Mouse (Mus musculus): ENCODE measurements at regions not wholly inside any gene's neighbourhood (a gene's known extent, or its start where the extent isn't known, plus 50 kb on each side); places are given as distances from the start of the nearest gene placed in this dataset.

- no peak for DNase-seq (ENCODE audit: low read depth, low spot score)
Measured at GRCm38 (mm10) chr3:159689743-159690142, 90.8 kb downstream of the Rpe65 start.

GRCm38 (mm10) chr3:159724340-159725119 is 114.9 kb upstream of the Wls start:
- peak; percentile 12 for DNase-seq (ENCODE audit: low read depth, low spot score)

GRCm38 (mm10) chr3:159732201-159732600 is 107.3 kb upstream of the Wls start:
- no peak for DNase-seq (ENCODE audit: low read depth, low spot score)

GRCm38 (mm10) chr3:159733141-159733540 is 106.3 kb upstream of the Wls start:
- DNase-seq (ENCODE audit: low read depth, low spot score): peak; percentile 51

GRCm38 (mm10) chr3:159734547-159734946 is 104.9 kb upstream of the Wls start:
- no peak for DNase-seq (ENCODE audit: low read depth, low spot score)

GRCm38 (mm10) chr3:159736070-159736469 is 103.4 kb upstream of the Wls start:
- DNase-seq (ENCODE audit: low read depth, low spot score): no peak

GRCm38 (mm10) chr3:159740600-159741279 is 98.7 kb upstream of the Wls start:
- no peak for DNase-seq (ENCODE audit: low read depth, low spot score)

GRCm38 (mm10) chr3:159741816-159742215 is 97.7 kb upstream of the Wls start:
- DNase-seq (ENCODE audit: low read depth, low spot score): no peak

GRCm38 (mm10) chr3:159759740-159760139 is 79.7 kb upstream of the Wls start:
- DNase-seq (ENCODE audit: low read depth, low spot score): no peak

- no peak for DNase-seq (ENCODE audit: low read depth, low spot score)
Measured at GRCm38 (mm10) chr3:159760293-159760692, 79.2 kb upstream of the Wls start.

- no peak for DNase-seq (ENCODE audit: low read depth, low spot score)
Measured at GRCm38 (mm10) chr3:159760949-159761348, 78.5 kb upstream of the Wls start.

- no peak for DNase-seq (ENCODE audit: low read depth, low spot score)
Measured at GRCm38 (mm10) chr3:159782222-159782844, 57.1 kb upstream of the Wls start.

GRCm38 (mm10) chr3:159787776-159788175 is 51.7 kb upstream of the Wls start:
- DNase-seq (ENCODE audit: low read depth, low spot score): no peak
